Mouse (Mus musculus) lung, adult 2 months (tissue): ENCODE data around the gene Brd3.

Source experiments
- CTCF ChIP-seq: fragments of 200-500 bp; IDR thresholded peaks from 2 replicates; pipeline ENCODE4 v1.5.1; 2011; ENCODE audit warnings: mild to moderate bottlenecking, low read length, control low read depth; ENCODE audit not compliant: insufficient read depth
- POLR2A ChIP-seq: fragments of 200-500 bp; IDR thresholded peaks from 2 replicates; pipeline ENCODE4 v1.6.1; 2011; ENCODE audit warnings: low read depth, mild to moderate bottlenecking, control low read depth, low read length, borderline replicate concordance; ENCODE audit errors: extremely low read depth

DNA sequence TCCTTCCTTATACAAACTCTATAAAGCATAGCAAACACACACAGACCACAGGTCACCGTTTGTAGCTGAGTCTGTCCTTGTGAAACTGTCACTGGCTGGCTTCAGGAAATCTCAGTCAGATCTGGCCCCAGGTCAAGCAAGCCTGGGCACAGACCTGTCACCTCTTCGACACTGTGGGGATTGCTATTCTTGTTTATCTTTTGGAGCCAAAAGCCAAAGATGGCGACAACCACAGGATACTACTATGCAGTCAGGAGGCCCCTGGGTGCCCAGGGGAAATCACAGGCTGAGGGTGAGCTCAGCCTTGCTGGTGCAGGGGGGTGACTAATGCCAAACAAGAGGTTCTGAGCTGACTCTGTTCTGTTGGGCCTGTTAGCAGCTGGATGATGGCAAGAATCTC is 91.0 kb downstream of the Brd3 start:
- TF ChIP-seq POLR2A, result no peak
- no peak for TF ChIP-seq CTCF
